Mouse (Mus musculus) heart, postnatal 25 days (tissue): Measurements from ENCODE around the gene Nfe2l2. TPM values are rescaled to one million over a fixed set of nuclear protein-coding genes. Genes with fewer than 3 reads are reported as not detected.
"Not testable (repeated sequence)": the region's sequence is repeated elsewhere in the genome, so short reads cannot be mapped to it uniquely, and the experiment has no call there.

ENCODE experiments used
- DNase-seq: peaks from one replicate; pipeline ENCODE4 v3.0.0; 2022; ENCODE audit warnings: low spot score
- intact Hi-C: fragments of 180-260 bp; cut with DNase I; formaldehyde crosslinking; loops from one replicate; pipeline ENCODE4 v1.15.1; 2025
- total RNA-seq, 2 experiments: library from RNA; stranded (reverse); gene quantifications; 2 replicates each; pipeline ENCODE4 v1.2.3; 2021

Gene Nfe2l2
- total RNA-seq, 2 experiments from 2014 or later = 56.8 to 72.0 TPM

DNA sequence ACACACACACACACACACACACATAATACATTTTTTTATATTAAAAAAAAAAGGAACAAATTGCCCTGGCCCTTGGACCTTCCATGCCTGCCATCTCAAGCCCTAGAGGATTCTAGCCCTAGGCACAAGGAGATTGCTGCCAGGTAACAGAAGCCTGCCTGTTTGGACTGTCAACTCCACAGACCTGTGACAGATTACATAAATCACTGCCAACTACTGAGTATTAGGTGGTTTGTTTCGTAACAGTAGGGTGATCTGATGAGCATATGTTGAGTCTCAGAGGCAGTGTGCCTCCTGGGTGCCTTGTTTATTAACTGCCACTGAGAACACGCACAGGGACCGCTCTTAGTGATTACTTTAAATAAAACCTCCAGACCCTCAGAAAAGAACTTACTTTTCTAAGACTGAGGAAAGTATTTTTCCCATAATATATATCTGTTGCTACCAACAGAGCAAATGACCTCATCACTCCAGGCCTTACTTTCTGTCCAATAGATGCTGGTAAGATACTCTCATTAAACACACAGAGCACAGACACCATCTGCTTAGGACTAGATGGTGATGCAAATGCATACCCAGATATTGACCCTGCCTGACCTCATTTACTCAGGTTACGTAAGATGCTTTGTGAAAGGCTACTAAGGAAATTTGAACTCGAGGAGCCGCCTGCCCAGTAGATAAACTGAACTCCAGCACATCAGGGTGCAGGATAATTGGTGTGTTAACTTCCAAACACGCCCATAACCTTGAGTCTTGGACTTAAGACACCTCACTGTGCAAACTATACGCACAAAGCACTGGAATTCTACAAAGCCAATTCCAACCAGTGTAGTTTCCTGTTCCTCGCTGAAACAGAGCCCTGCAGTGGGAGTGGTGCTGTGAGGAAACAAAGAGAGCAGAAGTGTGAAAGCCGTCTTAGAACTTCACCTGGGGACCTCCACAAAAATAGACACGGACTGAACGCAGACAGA is 11.9 kb upstream of the Nfe2l2 start:
- DNase-seq = no peak
- intact Hi-C loops = no loop called here

DNA sequence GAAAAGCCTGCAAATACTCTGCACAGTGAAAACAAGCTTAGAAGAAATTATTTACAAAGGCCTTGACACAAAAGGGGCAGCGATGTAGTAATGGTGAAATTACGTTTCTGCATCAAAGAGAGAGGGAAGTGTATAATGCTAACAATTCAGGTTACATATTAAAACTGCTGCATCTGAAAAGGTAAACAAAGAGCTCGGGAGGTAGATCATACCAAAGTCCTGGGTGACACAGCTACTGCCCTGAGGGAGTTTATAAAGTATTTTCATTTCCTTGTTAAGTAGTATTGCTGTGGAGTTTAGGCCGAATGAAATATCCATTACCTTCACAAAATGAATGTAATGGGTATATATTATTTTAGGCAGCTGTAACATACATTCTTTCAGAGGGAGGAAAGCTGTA is 10.3 kb upstream of the Nfe2l2 start:
- intact Hi-C loops = no loop called here
- DNase-seq = no peak

DNA sequence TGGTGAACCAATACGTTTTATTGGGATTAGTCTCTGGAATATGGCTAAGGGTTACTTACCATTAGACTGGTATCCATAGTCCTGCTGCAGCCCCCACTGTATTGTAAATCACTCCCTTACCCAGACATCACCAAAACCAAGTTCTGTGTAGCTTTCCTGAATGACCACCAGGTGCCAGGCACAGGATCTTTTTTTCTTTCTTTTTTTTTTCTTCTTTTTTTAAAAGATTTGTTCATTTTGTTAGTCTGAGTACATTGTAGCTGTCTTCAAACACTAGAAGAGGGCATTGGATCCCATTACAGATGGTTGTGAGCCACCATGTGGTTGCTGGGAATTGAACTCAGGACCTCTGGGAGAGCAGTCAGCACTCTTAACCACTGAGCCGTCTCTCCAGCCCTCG is 8.6 kb upstream of the Nfe2l2 start:
- no peak for DNase-seq
- intact Hi-C loops = no loop called here

DNA sequence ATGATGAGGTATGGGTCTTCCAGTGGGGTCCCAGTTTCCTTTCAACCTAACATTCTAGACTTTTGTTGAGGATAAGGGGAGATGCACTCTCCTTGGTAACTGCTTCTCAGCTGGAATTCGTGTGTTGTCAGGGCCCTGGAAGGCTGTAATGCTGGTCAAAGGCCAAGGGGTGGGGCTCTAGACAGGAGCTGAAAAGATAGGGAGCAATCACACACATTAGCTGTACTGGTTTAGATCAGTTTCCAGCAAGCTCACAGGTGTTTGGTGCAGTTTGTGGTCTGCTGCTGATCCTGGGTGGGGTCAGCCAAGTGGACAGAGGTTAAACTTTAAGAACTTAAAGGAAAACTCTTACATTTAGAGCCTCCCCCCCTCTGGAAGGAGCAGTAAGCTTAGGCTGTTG is 3.0 kb upstream of the Nfe2l2 start:
- DNase-seq = no peak
- intact Hi-C loops = no loop called here

DNA sequence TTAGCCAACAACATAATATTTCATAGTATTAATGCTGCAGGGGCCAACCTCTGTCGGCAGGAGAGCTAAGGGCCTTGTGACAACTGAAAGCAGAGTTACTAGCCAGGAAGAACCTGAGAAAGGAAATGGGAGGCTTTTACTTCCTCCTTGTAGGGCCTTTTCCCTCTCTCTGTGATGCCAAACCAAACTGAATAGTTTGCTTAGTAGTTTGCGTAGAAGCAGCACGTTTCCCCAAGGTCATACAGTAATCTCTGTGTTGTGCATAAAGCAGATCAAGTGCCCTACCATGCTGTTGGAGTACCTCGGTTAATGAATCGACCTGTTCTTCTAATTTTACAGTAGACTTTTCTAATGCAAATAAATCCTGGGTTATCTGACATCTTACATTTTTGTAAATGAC is 2.0 kb upstream of the Nfe2l2 start:
- no peak for DNase-seq
- intact Hi-C loops = no loop called here

DNA sequence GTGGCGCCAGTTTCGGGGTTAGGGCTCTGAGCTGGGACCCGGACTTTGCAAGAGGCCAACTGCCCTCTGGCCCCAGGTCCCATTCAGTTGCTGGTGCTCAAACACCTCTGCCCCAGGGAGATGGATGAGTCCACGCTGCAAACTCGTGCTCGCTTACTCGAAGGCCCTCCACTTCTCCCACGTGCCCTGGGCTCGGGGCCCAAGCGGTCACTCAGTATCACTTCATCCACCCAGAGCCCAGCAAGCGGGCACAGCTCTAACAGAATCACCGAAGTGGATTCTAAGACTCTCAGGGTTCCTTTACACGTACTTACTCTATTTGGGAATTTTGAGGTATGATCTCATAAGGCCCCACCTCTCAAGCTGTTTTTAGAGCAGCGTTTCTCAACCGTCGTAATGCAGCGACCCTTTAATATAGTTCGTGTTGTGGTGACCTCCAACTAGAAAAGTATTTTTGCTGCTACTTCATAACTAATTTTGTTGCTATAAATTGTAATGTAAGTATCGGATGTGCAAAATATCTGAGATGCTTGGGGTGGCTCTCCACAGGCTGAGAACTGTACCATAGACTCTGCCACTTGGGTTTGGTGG is 816 bp upstream of the Nfe2l2 start:
- intact Hi-C loops = loop anchor here (2.0 kb wide), 2 partner anchors 46 to 76 kb away; partner anchors contain the start of gene Hnrnpa3

DNA sequence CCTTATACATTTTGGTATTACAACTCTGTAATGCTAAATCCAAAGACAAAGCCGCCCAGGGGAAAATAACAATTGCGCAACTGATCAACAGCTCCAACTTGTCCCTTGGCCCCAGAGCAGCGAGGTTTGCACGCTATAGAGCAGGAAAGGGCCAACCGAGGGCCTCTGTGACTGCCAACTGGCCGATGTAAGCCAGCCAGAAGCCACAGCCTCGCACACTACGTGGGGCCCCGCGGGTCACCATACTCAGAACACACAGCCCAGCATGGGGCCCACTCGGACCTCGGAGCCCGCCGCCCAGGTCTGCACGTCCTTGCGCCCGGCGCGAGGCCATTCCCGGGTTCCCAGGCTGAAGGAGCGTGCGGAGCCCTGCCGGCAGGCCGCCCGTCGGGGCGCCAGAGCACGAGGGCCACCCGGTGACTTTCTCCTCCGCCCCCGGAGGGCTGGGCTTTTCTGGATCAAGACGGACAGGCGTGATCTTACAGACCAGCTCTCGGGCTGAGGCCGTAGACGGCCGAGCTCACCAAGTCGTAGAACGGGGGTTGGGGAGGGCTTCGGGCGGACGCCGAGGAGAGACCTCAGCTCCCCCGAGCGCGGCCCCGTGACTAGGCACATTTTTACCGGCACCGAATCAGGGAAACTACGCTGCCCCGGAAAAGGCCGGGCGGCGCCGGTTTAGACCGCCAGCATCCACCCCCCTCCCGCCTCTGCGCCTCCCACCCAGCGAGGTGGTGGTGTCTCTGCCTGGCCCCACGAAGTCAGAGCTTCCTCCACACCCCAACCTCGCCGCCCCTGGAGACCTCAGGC is 863 bp downstream of the Nfe2l2 start:
- peak; percentile 89 for DNase-seq
- intact Hi-C loops = loop anchor here (2.0 kb wide), 3 partner anchors 45 to 93 kb away; partner anchors contain the start of gene Hnrnpa3

More for the DNA sequence above, 816 bp upstream of the Nfe2l2 start:
- DNase-seq = no peak

DNA sequence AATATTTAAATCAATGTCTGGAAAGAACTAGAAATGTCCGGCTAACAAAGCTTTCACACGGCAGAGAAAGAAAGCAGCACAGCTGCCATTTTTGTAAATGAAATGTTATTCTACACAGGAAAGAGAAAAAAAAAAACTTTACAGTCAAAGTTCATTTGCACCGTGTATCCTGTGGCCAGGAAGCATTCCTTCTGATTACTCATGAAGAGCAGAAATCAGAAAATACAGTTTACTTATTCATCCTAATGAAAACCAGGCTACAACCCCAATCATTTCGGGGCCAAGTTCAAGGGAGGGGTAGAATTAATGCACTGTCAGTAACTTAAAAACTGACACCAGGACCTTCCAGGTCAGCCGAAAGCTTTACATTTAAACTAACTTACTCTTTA is 1.9 kb downstream of the Nfe2l2 start:
- no peak for DNase-seq
- intact Hi-C loops = loop anchor here (2.0 kb wide), 1 partner anchor 92 kb away; no protein-coding TSS in a partner anchor

DNA sequence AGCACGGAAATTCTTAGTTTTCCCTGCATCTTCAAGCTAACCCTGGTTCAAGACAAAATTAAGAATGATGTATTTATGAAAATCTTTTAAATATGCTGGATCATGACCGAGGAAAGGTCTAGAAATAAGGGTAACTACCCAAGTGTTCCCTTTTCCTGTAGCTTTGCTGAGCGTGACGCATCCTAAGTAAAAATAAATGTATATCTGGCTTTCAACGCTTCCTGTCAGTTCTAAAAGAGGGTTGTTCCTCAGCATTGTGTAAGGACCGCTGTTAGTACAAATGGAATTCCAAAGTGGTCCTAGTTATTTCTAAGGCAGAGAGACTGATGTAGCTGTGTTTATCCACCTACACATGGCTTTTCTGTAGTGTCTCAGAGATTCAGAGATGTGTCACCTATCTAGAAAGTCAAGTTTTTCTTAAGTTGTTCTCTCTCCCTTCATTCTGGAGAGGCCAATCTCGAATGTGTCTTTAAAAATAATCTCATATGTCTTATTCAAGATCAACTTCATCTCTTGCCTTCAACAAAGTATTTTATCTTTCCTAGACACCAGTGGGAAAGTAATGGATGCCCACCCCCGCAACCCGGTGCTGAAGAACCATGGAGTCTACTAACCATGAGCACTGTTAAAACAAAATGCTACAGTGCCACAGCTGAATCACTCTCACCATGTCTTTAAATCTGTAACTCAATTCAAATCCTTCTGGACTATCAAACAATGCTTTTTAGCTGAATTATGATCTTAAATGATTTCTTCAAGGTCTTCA is 2.4 kb downstream of the Nfe2l2 start:
- no peak for DNase-seq
- intact Hi-C loops = loop anchor here (2.0 kb wide), 1 partner anchor 91 kb away; no protein-coding TSS in a partner anchor

DNA sequence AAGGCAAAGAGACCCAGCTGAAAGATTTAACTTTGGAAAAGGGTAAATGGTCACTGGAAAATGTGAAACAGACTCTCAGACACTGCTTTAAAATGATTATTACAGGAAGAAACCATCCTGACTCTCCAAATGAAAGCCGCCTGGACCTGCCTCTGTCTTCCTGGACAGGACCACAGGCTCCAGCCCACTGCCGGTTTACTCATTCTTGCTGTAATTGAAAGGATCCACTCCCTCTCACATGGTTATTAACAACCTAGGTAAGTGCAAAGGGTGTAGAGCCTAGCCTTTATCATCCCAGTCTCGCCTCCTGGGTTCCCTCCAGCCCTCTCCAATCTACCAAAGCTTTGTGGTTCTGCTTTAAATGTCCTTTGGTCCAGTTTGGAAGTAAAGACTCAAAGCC is 3.2 kb downstream of the Nfe2l2 start:
- intact Hi-C loops = no loop called here
- no peak for DNase-seq

DNA sequence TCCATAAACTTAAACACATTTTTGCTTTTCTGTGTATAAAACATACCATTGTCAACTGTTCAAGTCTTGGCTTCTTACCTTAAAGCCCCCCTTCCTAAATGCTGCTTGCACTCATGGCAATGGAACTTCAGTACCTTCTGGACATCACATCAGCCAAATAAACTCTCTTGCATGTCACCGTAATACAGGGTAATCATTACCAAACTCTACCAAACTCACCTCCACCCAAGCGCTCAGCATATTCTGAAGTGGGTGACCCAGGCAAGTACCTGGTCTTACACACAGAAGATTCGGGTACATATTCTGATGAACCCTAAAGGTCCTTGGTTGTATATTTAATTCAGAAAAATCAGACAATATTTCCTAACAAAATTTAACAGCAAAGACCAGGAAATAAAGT is 3.9 kb downstream of the Nfe2l2 start:
- intact Hi-C loops = no loop called here
- DNase-seq = no peak

DNA sequence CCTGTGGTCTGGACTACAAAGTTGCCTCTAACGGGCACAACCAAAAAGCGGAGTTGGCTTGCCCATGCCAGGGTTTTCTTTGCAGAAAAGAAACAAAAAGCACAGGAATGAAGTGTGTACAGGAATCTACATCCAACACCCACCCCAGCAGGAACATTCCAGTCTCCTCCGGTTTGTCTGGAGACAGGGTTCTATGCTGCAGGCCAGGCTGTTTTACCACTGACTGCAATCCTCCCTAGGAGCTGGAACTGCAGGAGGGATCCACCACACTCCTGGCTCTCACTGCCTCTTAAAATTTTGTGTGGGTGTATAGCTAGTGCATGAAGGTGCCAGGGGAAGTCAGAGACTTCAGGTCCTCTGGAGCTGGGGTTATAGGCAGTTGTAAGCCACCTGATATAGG is 5.6 kb downstream of the Nfe2l2 start:
- no peak for DNase-seq
- intact Hi-C loops = loop anchor here (2.0 kb wide), 1 partner anchor 14 kb away; no protein-coding TSS in a partner anchor

DNA sequence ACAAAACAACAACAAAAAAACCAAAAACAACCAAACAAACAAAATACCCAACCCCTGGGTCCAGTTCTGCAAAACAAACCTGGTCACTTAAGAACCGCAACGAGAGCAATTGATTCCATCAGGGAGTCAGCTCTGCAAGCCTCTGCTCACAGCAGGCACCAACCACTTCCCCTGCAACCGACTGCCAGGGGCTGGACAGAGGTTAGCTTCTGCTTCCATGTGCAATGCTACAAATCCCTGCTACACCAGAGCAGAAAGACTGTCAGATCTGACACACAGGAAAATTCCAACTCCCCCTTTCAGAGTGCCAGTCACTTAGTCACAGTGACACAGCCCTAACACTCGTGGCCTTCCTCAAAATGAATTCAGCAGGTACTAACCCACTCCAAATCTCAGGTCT is 6.4 kb downstream of the Nfe2l2 start:
- DNase-seq = no peak
- intact Hi-C loops = loop anchor here (2.0 kb wide), 1 partner anchor 13 kb away; no protein-coding TSS in a partner anchor

DNA sequence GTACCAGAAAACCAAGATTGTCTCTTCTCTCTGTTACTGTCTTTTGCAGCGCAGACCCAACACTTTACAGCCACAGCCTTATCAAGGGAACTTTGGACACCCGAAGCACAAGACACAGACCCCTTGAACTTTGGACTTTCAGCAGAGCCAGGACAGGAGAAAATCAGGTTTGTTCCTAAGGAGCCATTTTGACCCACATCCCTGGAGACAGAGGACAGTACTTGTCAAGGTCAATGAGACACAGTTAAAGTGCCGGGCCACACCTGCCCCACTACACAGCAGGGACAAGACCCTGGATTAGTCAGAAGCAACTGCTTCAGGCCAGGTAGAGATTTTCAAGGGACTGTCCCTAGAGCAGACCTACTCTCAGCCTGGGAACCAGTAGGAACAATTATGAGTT is 7.2 kb downstream of the Nfe2l2 start:
- intact Hi-C loops = loop anchor here (2.0 kb wide), 1 partner anchor 84 kb away; no protein-coding TSS in a partner anchor
- DNase-seq = no peak

DNA sequence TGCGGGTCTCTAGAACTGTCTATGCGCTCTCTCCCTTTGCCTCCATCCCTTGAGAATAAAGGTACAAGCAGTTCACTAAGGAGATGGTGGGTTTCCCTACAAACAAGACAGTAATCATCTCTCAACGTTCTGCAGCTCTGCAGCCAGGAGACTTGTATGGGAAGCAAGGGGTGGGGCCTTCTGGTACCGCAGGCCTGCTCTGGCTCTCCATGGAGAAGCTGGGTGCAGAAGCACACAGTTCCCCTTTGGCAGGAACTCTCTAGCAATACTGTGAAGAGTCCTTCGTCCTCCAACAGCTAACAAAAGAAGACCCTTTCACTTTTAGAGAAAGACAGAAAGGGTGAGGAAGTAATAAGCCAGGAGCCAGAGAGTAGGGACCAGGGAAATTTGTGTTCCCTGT is 8.1 kb downstream of the Nfe2l2 start:
- DNase-seq = no peak
- intact Hi-C loops = loop anchor here (2.0 kb wide), 1 partner anchor 84 kb away; no protein-coding TSS in a partner anchor

DNA sequence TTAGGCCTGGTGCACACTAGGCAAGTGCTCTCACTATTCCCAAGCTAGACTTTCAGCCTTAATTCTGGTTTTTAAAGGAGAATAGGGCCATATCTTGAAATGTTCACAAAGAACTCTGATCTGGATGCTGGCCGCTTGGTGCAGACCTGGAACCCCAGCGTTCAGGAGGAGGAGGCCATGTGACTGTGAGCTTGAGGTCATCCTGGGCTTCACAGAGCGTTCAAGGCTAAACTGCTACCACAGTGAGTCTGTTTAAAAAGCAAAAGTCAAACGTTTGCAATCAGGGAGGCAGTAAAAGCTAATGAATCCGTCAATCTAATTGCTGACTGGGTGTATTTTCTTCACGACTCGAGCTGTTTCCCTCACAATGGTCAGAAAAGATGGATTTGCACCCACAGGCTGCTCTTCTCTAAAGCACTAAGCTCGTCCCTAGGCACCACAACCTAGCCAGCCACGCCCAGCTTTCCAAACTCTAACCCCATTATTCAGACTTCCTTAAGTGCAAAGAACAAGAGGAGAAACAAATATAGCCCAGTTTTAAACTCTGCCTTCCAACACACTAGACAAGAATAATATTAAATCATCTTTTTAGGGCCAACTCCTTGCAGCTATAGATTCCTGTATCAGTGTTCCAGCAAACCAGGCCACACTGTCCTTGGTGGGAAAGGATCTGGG is 8.6 kb downstream of the Nfe2l2 start:
- no peak for DNase-seq
- intact Hi-C loops = loop anchor here (2.0 kb wide), 1 partner anchor 83 kb away; no protein-coding TSS in a partner anchor

DNA sequence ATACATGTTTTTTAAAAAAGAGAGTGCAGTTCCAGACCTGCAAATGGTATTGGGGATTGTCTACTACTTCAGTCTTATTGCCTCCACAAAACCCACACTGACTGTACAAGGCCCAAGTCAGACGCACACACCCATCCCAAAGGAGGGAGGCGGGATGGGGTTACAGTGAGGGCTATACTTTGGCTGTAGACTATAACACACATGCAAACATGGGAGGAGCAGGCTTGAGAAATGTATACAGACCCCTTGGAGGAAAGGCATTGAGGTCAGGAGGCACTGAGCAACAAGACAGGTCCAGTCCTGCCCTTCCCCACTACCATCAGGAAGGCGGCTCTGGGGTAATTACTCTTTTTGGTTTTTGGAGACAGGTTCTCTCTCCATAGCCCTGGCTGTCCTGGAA is 9.5 kb downstream of the Nfe2l2 start:
- DNase-seq, intact Hi-C loops: not testable (repeated sequence)

DNA sequence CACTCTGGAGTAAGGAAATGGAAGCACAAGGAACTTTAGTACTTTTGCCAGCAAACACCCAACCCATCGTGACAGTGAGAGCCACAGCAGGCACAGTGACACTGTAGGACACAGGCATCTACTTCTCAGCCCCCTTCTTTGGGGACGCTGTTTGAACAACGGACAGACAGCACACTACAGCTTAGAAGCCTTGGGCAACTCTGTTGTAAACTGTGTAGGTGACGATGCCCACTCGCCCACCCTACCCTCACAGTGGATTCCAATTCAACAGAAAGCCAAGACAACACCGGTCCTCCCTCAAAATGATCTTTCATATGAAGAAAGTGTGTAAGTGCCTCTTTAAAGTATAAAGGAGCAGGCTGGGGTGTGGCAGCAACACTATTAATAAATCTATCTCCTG is 12.1 kb downstream of the Nfe2l2 start:
- intact Hi-C loops = no loop called here
- DNase-seq = no peak

DNA sequence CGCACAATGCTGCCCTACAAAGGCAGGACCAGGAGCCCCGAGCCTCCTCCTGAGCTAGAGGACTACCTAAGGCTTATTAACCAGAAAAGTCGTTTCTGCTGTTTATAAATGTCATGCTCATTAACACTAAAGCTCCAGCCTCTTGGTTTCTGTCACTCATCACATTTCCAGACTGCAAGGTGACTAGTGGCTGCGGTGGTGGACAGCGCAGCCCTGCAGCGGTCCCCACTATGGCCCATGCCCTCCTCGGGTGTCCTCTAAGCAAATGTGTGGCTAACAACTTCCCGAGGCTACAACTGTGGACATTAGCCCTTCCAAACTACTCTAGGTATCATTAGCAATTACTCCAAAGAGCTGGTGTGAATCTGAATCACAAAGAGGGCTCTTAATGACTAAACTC is 13.1 kb downstream of the Nfe2l2 start:
- no peak for DNase-seq

More for the DNA sequence above, 13.1 kb downstream of the Nfe2l2 start:
- intact Hi-C loops = no loop called here
